Mouse (Mus musculus): ENCODE results near the gene Camkmt. TPM values are rescaled to one million over a fixed set of nuclear protein-coding genes. Genes with fewer than 3 reads are reported as not detected.

The Camkmt gene
- polyA plus RNA-seq, 1 experiment from 2014 or later = 12.1 TPM

DNA sequence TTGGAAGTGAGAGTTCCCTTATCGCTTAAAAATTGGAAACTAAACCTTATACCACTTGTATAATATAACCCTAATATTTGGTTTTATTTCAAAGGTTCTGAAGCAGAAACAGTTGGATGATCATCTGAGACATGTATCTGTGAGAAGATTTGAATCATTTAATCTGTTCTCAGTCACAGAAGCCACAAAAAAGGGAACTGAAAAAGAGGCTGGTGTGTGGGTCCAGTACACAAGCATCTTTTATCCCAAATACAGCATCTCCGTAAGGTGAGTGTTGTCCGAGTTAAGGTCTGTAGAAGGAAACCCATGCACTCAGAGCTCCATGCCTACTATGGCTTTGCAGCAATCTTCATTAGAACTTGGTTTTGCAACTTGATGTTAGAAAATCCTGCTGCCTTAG, 6.0 kb downstream of the Camkmt start:
- DNase-seq (ENCODE audit: low spot score) = no peak
- peaks cover 3% of the 10 kb centered on the region for H3K4me1 ChIP-seq
- no peaks in the 10 kb centered on the region for H3K27me3 ChIP-seq (ENCODE audit: low read depth, poor library complexity, severe bottlenecking)
- H3K4me3 ChIP-seq = no peak overlapping the region
- peaks cover 7% of the 10 kb centered on the region for H3K9me3 ChIP-seq (replicated peaks)
- H3K36me3 ChIP-seq = peaks cover 37% of the 10 kb centered on the region
- H3K27ac ChIP-seq (replicated peaks) = no peak overlapping the region
- 98% methylated on average over 3 of the region's 3 CpGs for WGBS

GRCm38 (mm10) chr17:85098677-85099323, 8.4 kb downstream of the Camkmt start:
- no peaks in the 10 kb centered on the region for H3K27me3 ChIP-seq (ENCODE audit: low read depth, poor library complexity, severe bottlenecking)
- peaks cover 11% of the 10 kb centered on the region for H3K4me1 ChIP-seq
- DNase-seq (ENCODE audit: low spot score) = no peak
- H3K9me3 ChIP-seq (replicated peaks) = peaks cover 7% of the 10 kb centered on the region
- H3K27ac ChIP-seq (replicated peaks) = no peak overlapping the region
- no peak overlapping the region for H3K4me3 ChIP-seq
- H3K36me3 ChIP-seq = peaks cover 37% of the 10 kb centered on the region
- 92% methylated on average over 7 of the region's 7 CpGs for WGBS

- H3K27me3 ChIP-seq (ENCODE audit: low read depth, poor library complexity, severe bottlenecking) = no peaks in the 10 kb centered on the region
- peaks cover 7% of the 10 kb centered on the region for H3K9me3 ChIP-seq (replicated peaks)
- peaks cover 11% of the 10 kb centered on the region for H3K4me1 ChIP-seq
- WGBS = 94% methylated on average over 3 of the region's 3 CpGs
- peaks cover 37% of the 10 kb centered on the region for H3K36me3 ChIP-seq
- no peak overlapping the region for H3K4me3 ChIP-seq
- no peak overlapping the region for H3K27ac ChIP-seq (replicated peaks)
- no peak for DNase-seq (ENCODE audit: low spot score)
These were observed 9.9 kb downstream of the Camkmt start for GRCm38 (mm10) chr17:85100232-85100631.

DNA sequence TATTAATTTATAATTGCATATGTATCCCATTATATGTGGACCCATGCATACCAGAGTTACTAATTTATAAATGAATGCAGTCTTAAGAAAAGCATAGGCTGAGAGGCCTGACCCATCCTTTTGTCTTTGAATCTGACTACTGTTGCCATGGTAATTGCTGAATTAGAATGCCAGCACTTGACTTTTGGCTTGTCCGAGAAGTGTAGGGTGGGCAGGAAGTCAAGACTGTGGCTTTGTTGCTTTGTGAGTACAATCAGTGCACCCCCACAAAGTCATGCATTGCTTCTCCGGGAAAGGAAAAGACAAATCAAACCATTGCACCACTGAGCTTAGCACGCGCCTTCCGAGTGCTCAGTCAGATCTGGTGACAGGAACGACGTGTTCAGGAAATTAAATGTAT, 11.4 kb downstream of the Camkmt start:
- H3K27me3 ChIP-seq (ENCODE audit: low read depth, poor library complexity, severe bottlenecking) = no peaks in the 10 kb centered on the region
- H3K27ac ChIP-seq (replicated peaks) = no peak overlapping the region
- WGBS = 74% methylated on average over 7 of the region's 7 CpGs
- no peak overlapping the region for H3K4me3 ChIP-seq
- H3K36me3 ChIP-seq = peaks cover 35% of the 10 kb centered on the region
- peaks cover 11% of the 10 kb centered on the region for H3K4me1 ChIP-seq
- DNase-seq (ENCODE audit: low spot score) = no peak
- peaks cover 7% of the 10 kb centered on the region for H3K9me3 ChIP-seq (replicated peaks)

- DNase-seq (ENCODE audit: low spot score) = no peak
These were observed 13.0 kb downstream of the Camkmt start for GRCm38 (mm10) chr17:85103310-85103709.

GRCm38 (mm10) chr17:85110640-85111039, 20.3 kb downstream of the Camkmt start:
- 100% methylated on average over 1 of the region's 1 CpGs for WGBS
- DNase-seq (ENCODE audit: low spot score) = no peak
- Histone ChIP-seq H3K4me1 (no peaks in the 10 kb centered on the region), H3K27me3 (ENCODE audit: low read depth, poor library complexity, severe bottlenecking) (no peaks in the 10 kb centered on the region), H3K27ac (replicated peaks) (no peak overlapping the region), H3K4me3 (no peak overlapping the region), H3K36me3 (no peaks in the 10 kb centered on the region), H3K9me3 (replicated peaks) (no peaks in the 10 kb centered on the region)

More at GRCm38 (mm10) chr17:85103310-85103709, 13.0 kb downstream of the Camkmt start:
- no peaks in the 10 kb centered on the region; the same call in 1 of the 2 replicates for H3K9me3 ChIP-seq (replicated peaks)
- peaks cover 11% of the 10 kb centered on the region for H3K4me1 ChIP-seq
- H3K4me3 ChIP-seq = no peak overlapping the region
- no peak overlapping the region for H3K27ac ChIP-seq (replicated peaks)
- no peaks in the 10 kb centered on the region for H3K27me3 ChIP-seq (ENCODE audit: low read depth, poor library complexity, severe bottlenecking)
- WGBS = 62% methylated on average over 2 of the region's 2 CpGs
- H3K36me3 ChIP-seq = peaks cover 19% of the 10 kb centered on the region

DNA sequence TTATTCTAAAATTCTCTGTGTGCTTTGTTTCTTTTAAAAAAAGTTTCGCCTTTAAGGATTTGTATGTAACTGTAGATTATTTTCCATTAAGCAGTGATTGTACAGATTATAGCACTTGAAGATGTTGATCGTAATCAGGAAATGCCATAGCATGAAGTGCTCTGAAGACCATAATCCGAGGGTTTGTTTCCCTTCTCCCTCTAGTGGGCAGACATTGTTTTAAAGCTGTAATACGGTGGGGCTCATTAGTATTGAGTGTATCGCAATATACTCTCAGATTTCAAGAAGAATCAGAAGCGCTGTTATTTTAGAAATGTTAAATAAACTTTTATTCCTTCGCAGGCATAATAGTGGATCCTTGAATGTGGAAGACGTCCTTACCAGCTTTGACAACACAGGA, 23.1 kb downstream of the Camkmt start:
- WGBS = 91% methylated on average over 8 of the region's 8 CpGs
- H3K4me3 ChIP-seq = no peak overlapping the region
- H3K4me1 ChIP-seq = 0 out of 2 replicates have a peak, but pooled peaks cover 2% of the 10 kb centered on the region
- no peaks in the 10 kb centered on the region for H3K36me3 ChIP-seq
- no peaks in the 10 kb centered on the region for H3K9me3 ChIP-seq (replicated peaks)
- DNase-seq (ENCODE audit: low spot score) = no peak
- H3K27ac ChIP-seq (replicated peaks) = no peak overlapping the region
- H3K27me3 ChIP-seq (ENCODE audit: low read depth, poor library complexity, severe bottlenecking) = peaks cover 4% of the 10 kb centered on the region

DNA sequence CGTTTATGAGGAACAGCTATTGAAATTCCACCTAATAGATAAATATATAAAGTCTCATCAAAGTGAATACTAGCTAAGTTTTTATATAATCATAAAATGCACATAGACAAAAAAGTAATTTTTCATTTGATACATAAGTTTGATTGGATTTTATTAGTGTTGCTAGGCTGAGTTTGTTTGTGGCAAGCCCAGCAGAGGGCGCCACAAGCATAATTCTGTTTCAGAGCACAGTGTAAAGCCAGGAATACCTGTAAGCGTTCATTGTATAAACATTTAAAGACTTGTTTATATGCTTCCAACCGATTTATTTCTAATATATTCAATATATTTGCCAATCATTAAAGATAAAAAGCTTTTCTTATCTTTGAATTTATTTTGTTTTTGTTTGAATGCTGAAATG, 26.3 kb downstream of the Camkmt start:
- 34% methylated on average over 4 of the region's 4 CpGs for WGBS
- Histone ChIP-seq H3K9me3 (replicated peaks) (no peaks in the 10 kb centered on the region), H3K4me1 (peaks cover 8% of the 10 kb centered on the region)

GRCm38 (mm10) chr17:85138393-85138792, 48.0 kb downstream of the Camkmt start:
- 0 out of 2 replicates have a peak, but pooled peaks cover 7% of the 10 kb centered on the region for H3K27me3 ChIP-seq (ENCODE audit: low read depth, poor library complexity, severe bottlenecking)
- H3K9me3 ChIP-seq (replicated peaks) = no peaks in the 10 kb centered on the region
- DNase-seq (ENCODE audit: low spot score) = no peak
- no peak overlapping the region for H3K4me3 ChIP-seq
- peaks cover 11% of the 10 kb centered on the region for H3K4me1 ChIP-seq
- H3K36me3 ChIP-seq = no peaks in the 10 kb centered on the region
- H3K27ac ChIP-seq (replicated peaks) = no peak overlapping the region
- WGBS = 89% methylated on average over 1 of the region's 1 CpGs

More for the DNA sequence above, 26.3 kb downstream of the Camkmt start:
- H3K27ac ChIP-seq (replicated peaks) = no peak overlapping the region
- DNase-seq (ENCODE audit: low spot score) = peak; percentile 30
- H3K4me3 ChIP-seq = no peak overlapping the region
- no peaks in the 10 kb centered on the region for H3K36me3 ChIP-seq
- H3K27me3 ChIP-seq (ENCODE audit: low read depth, poor library complexity, severe bottlenecking) = peaks cover 4% of the 10 kb centered on the region

DNA sequence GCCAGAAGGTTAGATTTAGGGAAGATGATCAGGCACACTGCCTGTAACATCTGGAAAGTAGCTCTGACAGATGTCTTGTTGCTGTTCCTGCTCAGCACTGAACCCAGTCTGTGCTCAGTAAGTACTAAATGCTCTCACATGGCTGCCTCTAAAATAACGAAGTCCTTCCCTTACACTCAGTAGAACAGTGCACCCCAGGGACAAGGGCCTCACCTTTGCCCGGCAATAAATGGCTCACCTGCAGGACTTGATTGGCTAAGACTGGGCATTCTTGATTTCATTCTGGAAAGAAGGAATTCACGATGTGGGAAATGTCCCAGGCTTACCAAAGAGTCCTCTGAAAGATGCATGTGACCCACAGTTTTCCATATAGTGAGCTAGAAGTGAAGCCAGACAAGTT, 51.3 kb downstream of the Camkmt start:
- Histone ChIP-seq H3K4me1 (peaks cover 11% of the 10 kb centered on the region), H3K27ac (replicated peaks) (no peak overlapping the region), H3K36me3 (no peaks in the 10 kb centered on the region), H3K4me3 (no peak overlapping the region), H3K9me3 (replicated peaks) (no peaks in the 10 kb centered on the region), H3K27me3 (ENCODE audit: low read depth, poor library complexity, severe bottlenecking) (0 out of 2 replicates have a peak, but pooled peaks cover 7% of the 10 kb centered on the region)
- DNase-seq (ENCODE audit: low spot score) = no peak
- 85% methylated on average over 3 of the region's 3 CpGs for WGBS

DNA sequence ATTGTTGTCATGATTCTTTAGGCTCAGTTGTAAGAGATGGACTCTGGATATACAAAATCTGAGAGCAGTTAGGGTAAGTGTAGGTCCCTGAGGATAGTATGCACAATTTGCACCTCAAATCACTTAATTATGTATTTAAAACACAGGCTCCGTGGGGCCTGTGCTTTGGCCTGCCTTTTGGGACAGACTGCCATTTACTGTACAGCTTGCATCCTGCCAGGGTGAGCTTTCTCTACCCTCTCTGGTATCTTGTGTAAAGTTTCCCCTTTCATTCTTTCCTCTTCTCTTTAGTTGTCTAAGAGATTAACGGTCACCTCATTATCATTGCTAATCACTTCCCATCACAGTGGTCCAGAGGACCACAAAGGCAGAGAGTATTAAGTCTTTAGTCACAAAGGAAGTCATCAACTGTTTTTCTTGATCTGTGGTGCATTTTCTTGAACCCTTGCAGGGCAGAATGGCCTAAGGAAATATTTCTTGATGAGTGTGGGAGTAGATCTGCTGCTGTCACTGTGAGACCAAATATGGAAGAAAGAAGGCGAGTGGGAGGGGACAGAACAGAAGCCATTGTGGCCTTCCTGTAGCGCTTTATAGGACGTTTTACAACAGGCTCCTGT, 52.3 kb downstream of the Camkmt start:
- peaks cover 11% of the 10 kb centered on the region for H3K4me1 ChIP-seq
- H3K27me3 ChIP-seq (ENCODE audit: low read depth, poor library complexity, severe bottlenecking) = 0 out of 2 replicates have a peak, but pooled peaks cover 7% of the 10 kb centered on the region
- no peak for DNase-seq (ENCODE audit: low spot score)
- peak overlapping the region; percentile 74 for H3K27ac ChIP-seq (replicated peaks)
- WGBS = 25% methylated on average over 5 of the region's 5 CpGs
- H3K36me3 ChIP-seq = no peaks in the 10 kb centered on the region
- no peak overlapping the region for H3K4me3 ChIP-seq
- no peaks in the 10 kb centered on the region for H3K9me3 ChIP-seq (replicated peaks)

DNA sequence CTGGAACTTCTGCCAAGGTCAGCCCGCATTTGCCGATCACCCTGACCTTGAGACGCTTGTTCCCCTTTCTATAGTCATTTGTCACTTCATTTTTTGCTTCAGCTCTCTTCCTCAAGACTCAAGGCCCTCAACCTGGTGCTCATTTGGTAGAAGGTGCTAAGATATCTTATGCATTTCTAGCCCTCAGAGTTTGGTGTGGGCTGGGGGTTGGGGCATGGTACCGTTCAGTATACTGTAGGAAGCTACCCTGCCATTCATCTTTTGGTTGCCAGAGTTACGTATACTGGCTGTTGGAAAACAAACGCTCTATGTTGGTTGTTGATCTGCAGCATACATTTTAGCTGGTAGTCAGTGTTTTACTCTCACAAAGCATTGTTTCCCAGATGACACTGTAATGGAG, 53.8 kb downstream of the Camkmt start:
- H3K4me1 ChIP-seq = peaks cover 13% of the 10 kb centered on the region
- 93% methylated on average over 6 of the region's 6 CpGs for WGBS
- 0 out of 2 replicates have a peak, but pooled peaks cover 7% of the 10 kb centered on the region for H3K27me3 ChIP-seq (ENCODE audit: low read depth, poor library complexity, severe bottlenecking)
- DNase-seq (ENCODE audit: low spot score) = no peak
- no peak overlapping the region for H3K4me3 ChIP-seq
- no peak overlapping the region for H3K27ac ChIP-seq (replicated peaks)
- H3K36me3 ChIP-seq = no peaks in the 10 kb centered on the region
- no peaks in the 10 kb centered on the region for H3K9me3 ChIP-seq (replicated peaks)

- DNase-seq (ENCODE audit: low spot score) = no peak
- 90% methylated on average over 1 of the region's 1 CpGs for WGBS
- no peaks in the 10 kb centered on the region for H3K36me3 ChIP-seq
- H3K4me1 ChIP-seq = peaks cover 3% of the 10 kb centered on the region; the same call in 1 of the 2 replicates
- H3K27me3 ChIP-seq (ENCODE audit: low read depth, poor library complexity, severe bottlenecking) = no peaks in the 10 kb centered on the region
- H3K4me3 ChIP-seq = no peak overlapping the region
- no peak overlapping the region for H3K27ac ChIP-seq (replicated peaks)
- H3K9me3 ChIP-seq (replicated peaks) = no peaks in the 10 kb centered on the region
These were observed 58.0 kb downstream of the Camkmt start for GRCm38 (mm10) chr17:85148348-85148747.
